Mouse (Mus musculus) left cerebral cortex, postnatal 10 days (tissue): ENCODE results near the gene Commd1. TPM values are rescaled to one million over a fixed set of nuclear protein-coding genes. Genes with fewer than 3 reads are reported as not detected.
A peak's percentile ranks its signal among the peaks of the same experiment; 100 is the strongest.

Experiments
- DNase-seq, 2 experiments: peaks; one replicate each; pipeline ENCODE4 v3.0.0; 2021 to 2022; ENCODE audit warnings: low spot score in 2 of 2, mixed read lengths in 1 of 2; ENCODE audit errors: extremely low spot score in 1 of 2
- intact Hi-C: fragments of 180-260 bp; cut with DNase I; formaldehyde crosslinking; loops from one replicate; pipeline ENCODE4 v1.15.1; 2025
- total RNA-seq, 2 experiments: library from RNA; stranded (reverse); gene quantifications; 2 replicates each; pipeline ENCODE4 v1.2.3; 2021

Gene Commd1
- total RNA-seq, 2 experiments from 2014 or later = 52.0 to 52.3 TPM

DNA sequence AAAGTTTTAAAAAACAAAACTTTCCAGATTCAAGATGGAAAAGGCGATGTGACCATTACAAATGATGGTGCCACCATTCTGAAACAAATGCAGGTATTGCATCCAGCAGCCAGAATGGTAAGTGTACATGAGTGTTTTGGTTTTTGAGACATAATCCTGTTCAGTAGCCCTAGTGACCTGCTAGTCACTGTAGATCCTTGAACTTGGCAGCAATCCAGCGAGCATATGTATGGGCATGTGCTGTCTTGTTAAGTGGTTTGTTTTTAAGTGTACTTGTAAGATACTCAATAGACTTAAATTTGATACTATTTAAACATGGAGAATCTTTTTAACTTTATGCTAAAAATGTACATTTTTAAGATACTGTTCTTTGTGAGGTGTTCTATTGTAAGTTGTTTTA is 12.1 kb upstream of the Commd1 start:
- no peak for DNase-seq
- intact Hi-C loops = loop anchor here (5.0 to 10.0 kb wide), 2 partner anchors 278 to 581 kb away; no protein-coding TSS in a partner anchor

- intact Hi-C loops = loop anchor here (5.0 to 10.0 kb wide), 2 partner anchors 281 to 583 kb away; no protein-coding TSS in a partner anchor
- no peak for DNase-seq
Observed at GRCm38 (mm10) chr11:22991218-22991835, 9.1 kb upstream of the Commd1 start.

DNA sequence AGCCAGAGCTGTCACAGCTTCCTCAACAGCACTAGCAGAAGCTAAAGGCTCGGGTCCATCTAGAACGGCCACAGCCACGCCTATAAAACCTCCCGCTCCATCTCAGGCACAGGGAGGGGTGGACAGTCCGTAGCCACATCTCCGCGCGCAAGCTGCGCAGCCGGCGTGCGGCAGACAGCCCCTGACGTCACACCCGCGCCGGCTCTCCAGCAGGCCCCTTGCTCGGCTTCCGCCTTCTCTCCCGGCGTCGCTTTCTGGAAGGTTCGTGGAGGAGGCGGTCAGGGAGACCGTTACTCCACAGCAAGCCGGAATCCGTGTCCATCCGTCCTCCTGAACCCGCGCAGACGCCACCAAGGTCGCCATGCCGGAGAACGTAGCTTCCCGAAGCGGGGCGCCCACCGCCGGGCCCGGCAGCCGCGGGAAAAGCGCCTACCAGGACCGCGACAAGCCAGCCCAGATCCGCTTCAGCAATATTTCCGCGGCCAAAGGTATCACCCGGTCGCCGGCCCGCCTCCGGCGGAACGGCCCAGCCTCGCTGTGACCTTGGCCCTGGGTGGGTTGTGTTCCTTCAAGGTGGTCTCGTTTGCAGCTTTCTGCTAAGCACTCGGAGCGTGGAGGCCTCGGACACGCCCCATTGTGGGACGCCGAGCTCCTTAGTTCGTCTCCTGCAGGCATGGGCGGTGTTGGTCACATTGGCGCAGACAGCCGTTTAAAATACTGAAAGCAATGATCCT is 8.4 kb upstream of the Commd1 start, which contains the start of gene Cct4:
Gene Cct4, plus strand, starts transcription at position 127 of the 734 bp plus-strand sequence.
- intact Hi-C loops = loop anchor here (5.0 to 10.0 kb wide), 2 partner anchors 282 to 584 kb away; no protein-coding TSS in a partner anchor
- DNase-seq = peak; percentile 90 to 96

- DNase-seq = no peak
Observed at GRCm38 (mm10) chr11:22989786-22990185, 7.6 kb upstream of the Commd1 start.

GRCm38 (mm10) chr11:22987357-22987756 is 5.2 kb upstream of the Commd1 start:
- DNase-seq = peak in 1 of 2 experiments; percentile 59
- intact Hi-C loops = no loop called here

More at GRCm38 (mm10) chr11:22989786-22990185, 7.6 kb upstream of the Commd1 start:
- intact Hi-C loops = loop anchor here (5.0 to 10.0 kb wide), 2 partner anchors 283 to 585 kb away; no protein-coding TSS in a partner anchor

DNA sequence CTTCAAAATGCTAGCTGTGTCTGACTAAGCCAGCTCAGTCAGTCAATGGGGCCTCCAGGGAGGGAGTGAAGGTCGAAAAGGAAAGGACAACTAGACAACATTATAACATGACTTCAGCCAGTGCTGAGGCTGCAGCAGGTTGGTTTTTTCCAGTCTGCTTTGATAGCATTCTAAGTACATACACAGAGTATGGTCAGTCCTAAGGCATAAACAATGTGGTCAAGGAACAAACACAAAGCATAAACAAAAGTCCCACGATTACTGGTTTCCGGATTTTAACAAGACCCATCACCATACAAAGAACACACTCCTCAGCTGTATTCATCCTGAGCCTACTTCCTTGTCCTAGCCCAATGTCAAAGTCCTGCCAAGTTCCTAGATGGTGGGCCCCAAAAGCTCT is 3.3 kb upstream of the Commd1 start:
- no peak for DNase-seq
- intact Hi-C loops = no loop called here

DNA sequence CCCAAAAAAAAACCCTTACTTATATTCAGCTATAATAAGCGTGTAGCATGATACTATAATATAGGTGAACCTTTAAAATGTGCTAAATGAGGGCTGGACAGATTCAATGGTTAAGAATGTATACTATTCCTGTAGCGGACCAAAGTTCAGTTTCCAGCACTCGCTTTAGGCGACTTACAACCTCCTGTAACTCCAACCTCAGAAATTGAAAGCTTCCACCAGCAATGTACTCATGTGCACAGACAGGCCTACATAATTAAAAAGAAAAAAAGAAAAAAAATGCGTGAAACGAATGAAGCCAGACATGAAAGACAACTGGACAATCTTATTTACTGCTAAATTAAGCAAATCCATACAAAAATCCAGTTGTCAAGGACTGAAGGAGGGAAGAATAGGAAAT is 664 bp upstream of the Commd1 start:
- no peak for DNase-seq
- intact Hi-C loops = no loop called here

DNA sequence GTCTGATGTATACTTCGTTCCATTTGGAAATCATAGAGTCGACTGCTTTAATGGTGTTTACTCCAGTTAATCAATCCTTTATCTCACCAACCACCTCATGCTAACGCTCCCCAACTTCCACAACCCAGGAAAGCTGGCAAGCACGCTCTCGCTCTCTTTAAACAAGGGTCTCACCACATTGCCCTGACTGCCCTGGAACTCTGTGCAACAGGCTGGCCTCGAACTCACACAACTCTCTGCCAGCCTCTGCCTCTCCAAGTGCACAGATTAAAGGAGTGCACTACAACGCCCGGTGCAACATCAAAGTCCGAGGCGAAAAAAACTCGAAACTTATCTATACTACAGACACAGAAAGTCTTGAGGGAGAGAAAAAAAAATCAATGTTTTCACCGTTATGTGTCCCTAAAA is 635 bp downstream of the Commd1 start:
- peak in 1 of 2 experiments; percentile 39 for DNase-seq
- intact Hi-C loops = no loop called here

DNA sequence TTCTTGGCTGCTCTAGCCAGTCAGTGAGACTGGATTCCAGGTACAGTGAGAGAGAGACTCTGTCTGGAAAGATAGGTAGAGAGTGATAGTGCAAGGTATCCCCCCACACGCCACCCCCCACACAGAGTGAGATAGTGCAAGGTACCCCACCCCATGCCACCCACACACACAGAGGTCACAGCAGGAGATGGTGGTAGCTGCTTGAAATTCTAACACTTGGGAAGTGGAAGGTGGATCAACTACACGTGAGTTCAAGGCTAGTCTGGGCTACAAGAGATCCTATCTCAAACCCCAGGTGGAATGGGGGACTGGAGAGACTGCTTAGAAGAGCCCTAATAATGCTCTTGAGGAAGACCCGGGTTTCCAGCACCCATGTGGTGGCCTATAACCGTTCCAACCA is 1.1 kb downstream of the Commd1 start:
- intact Hi-C loops = no loop called here
- DNase-seq = no peak

GRCm38 (mm10) chr11:22979221-22979620 is 3.0 kb downstream of the Commd1 start:
- intact Hi-C loops = loop anchor here (10.0 kb wide), 1 partner anchor 754 kb away; no protein-coding TSS in a partner anchor
- no peak for DNase-seq

DNA sequence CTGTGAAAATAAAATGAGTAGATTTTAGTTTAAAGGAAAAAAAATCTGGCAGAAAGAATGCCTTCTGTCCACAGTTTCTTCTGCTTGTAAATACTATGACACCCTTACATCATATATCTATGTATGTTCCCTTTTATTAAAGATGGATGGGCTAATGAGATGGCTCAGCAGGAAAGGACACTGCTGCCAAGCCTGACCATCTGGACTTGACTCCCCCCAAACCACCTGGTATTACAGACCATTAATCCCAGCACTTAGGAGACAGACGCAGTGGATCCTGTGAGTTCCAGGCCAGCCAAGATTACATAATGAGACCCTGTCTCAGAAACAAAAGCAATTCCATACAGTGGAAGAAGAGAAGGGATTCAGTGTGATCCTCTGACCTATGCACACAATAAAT is 3.5 kb downstream of the Commd1 start:
- DNase-seq = no peak
- intact Hi-C loops = loop anchor here (10.0 kb wide), 1 partner anchor 754 kb away; no protein-coding TSS in a partner anchor

DNA sequence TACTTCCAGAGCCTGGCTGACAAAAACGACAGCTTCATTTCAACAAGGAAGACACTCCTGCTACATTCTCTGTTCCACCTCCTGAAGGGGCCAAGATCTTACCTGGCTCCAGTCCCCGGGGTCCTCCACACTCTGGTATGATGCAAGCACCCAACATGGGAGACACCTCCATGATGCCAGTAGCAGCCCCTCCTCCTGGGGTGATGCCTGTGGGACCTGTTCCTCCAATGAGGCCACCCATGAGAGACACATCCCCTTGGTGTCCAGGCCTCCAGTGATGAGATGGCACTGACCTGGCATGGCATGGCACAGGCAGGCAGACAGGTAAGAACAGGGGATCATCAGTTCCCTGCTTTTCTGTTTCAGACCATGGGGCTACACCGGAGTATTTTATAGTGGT is 4.0 kb downstream of the Commd1 start:
- intact Hi-C loops = loop anchor here (10.0 kb wide), 1 partner anchor 753 kb away; no protein-coding TSS in a partner anchor
- DNase-seq = no peak

GRCm38 (mm10) chr11:22973599-22973998 is 8.6 kb downstream of the Commd1 start:
- intact Hi-C loops = loop anchor here (10.0 kb wide), 1 partner anchor 749 kb away; no protein-coding TSS in a partner anchor
- DNase-seq = no peak

DNA sequence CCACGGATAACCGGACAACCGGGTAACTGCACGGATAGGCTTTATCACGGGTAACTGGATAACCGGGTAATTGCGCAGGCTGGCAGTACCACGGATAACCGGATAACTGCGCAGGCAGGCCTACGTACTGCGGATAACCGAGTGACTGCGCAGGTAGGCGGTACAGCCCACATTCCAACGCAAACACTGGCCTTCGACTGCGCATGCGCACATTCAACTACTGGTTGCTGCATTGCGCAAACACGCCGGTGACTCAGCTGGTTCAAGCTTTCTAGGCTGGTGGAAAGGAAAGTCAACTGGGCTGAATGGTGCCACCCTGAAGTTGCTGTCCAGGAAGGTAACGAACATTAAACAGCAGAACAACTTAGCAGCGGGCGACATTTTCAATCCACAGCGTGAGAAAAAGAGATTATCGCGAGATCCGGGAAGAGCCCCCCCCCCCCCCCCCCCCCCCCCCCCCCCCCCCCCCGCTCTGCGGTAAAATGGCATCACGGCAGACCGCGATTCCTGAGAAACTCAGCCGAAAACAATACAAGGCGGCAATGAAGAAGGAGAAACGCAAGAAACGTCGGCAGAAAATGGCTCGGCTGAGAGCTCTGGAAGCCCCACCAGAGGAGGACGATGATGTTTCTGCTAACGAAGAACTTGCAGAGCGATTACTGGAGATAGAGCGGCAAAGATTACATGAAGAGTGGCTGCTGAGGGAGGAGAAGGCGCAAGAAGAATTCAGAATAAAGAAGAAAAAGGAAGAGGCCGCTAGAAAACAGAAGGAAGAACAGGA is 9.2 kb downstream of the Commd1 start:
- intact Hi-C loops = loop anchor here (10.0 kb wide), 1 partner anchor 748 kb away; no protein-coding TSS in a partner anchor
- peak; percentile 70 to 84 for DNase-seq

- DNase-seq = peak; percentile 58 to 76
- intact Hi-C loops = loop anchor here (10.0 kb wide), 1 partner anchor 747 kb away; no protein-coding TSS in a partner anchor
Observed at GRCm38 (mm10) chr11:22971835-22972709, 10.1 kb downstream of the Commd1 start, which contains the start of gene Zrsr1. Gene Zrsr1 (plus strand): TSS chr11:22972005.

DNA sequence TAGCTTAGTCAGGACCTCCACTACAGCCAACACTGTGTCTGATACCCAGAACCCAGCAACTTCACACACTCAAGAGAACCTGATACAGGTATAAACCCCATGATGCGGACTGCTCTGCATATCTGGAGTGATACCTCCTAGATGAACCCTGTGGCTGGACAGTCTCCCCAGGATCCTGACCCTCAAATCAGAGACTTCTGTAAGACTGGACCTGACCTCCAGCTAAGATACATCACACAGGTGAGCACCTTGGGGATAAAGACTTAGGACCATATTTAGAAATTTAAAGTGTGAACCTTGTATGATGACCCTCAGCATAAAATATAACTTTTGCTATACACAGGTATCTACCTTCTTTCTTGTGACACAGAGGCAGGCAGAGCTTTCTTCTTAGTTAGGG is 11.6 kb downstream of the Commd1 start:
- no peak for DNase-seq
- intact Hi-C loops = loop anchor here (10.0 kb wide), 1 partner anchor 746 kb away; no protein-coding TSS in a partner anchor

GRCm38 (mm10) chr11:22969486-22969885 is 12.7 kb downstream of the Commd1 start:
- intact Hi-C loops = loop anchor here (5.0 kb wide), 2 partner anchors 112 to 337 kb away; no protein-coding TSS in a partner anchor
- DNase-seq = peak in 1 of 2 experiments; percentile 42

GRCm38 (mm10) chr11:22965503-22965902 is 16.7 kb downstream of the Commd1 start:
- intact Hi-C loops = loop anchor here (5.0 kb wide), 2 partner anchors 108 to 333 kb away; no protein-coding TSS in a partner anchor

More at GRCm38 (mm10) chr11:22965503-22965902, 16.7 kb downstream of the Commd1 start:
- DNase-seq = no peak
